Mouse (Mus musculus): ENCODE measurements around the gene Homer2. TPM values are rescaled to one million over a fixed set of nuclear protein-coding genes. Genes with fewer than 3 reads are reported as not detected.

Gene Homer2
- polyA plus RNA-seq, 1 experiment from 2014 or later, result 11.7 TPM

DNA sequence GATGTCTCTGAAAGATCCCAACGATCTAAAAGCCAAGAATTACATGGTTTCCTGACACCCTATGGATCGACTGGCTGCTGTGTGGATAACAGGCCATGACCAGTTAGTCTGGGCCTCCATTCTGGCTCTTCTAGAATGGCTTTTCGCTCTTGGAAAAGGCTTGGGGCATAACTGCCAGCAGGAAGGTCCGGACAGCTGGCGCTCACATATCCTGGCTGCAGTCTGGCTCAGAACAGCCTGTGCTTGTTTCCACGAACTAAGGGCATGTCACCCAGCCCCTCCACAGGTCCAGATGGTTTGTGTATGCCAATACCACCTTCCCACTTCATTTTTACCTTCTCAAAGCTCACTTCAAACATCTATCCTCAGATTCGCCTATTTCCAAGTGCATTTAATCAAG is 22.0 kb downstream of the Homer2 start:
- Histone ChIP-seq H3K4me2 (replicated peaks; ENCODE audit: low read depth, low read length) (no peak overlapping the region), H3K36me3 (ENCODE audit: insufficient read depth, low read length) (no peaks in the 10 kb centered on the region), H3K4me3 (ENCODE audit: low read length) (no peak overlapping the region), H3K27me3 (ENCODE audit: insufficient read depth, low read length) (no peaks in the 10 kb centered on the region), H3K9ac (replicated peaks; ENCODE audit: low read length) (no peak overlapping the region), H3K4me1 (ENCODE audit: insufficient read depth, low read length) (0 out of 2 replicates have a peak, but pooled peaks cover 3% of the 10 kb centered on the region), H3K27ac (ENCODE audit: low read length) (no peak overlapping the region), H3K9me3 (ENCODE audit: low read length) (no peaks in the 10 kb centered on the region)
- 80% methylated on average over 7 of the region's 7 CpGs for WGBS
- ATAC-seq (ENCODE audit: low FRiP score, low TSS enrichment), result no peak

DNA sequence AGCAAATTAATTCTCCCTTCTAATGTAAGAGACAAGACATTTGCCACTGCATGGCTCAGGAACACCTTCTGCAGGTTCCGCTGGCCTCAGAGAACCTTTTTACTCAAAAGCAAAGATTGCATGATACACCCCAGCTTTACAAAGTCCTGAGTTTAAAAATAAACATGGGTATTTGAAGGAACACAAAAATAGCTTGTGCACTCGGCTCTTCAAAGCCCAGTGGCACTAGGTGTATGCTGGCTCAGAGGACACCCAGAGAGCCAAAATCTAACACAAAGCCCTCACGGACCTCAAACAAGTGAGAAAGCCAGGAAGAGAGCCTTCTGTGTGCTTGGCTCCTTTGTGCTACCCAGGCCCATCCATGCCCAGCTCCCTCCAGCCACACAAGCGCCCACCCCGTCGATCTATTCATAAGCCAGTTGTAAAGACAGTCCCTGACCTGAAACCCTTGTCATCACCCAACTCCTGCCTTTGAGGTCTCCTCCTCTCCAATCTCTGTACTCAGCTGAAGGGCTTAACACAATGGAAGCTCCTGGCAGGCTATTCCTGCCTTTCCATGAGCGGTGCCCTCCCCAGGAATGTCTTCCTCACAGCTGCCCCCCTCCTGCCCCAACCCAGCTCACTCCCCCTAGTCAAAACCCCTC is 23.4 kb downstream of the Homer2 start:
- no peak overlapping the region for H3K27ac ChIP-seq (ENCODE audit: low read length)
- no peaks in the 10 kb centered on the region for H3K9me3 ChIP-seq (ENCODE audit: low read length)
- no peak overlapping the region for H3K4me2 ChIP-seq (replicated peaks; ENCODE audit: low read depth, low read length)
- H3K27me3 ChIP-seq (ENCODE audit: insufficient read depth, low read length), result no peaks in the 10 kb centered on the region
- 0 out of 2 replicates have a peak, but pooled peaks cover under 1% of the 10 kb centered on the region for H3K4me1 ChIP-seq (ENCODE audit: insufficient read depth, low read length)
- WGBS, result 87% methylated on average over 7 of the region's 7 CpGs
- no peak overlapping the region for H3K4me3 ChIP-seq (ENCODE audit: low read length)
- no peak overlapping the region for H3K9ac ChIP-seq (replicated peaks; ENCODE audit: low read length)
- no peak for ATAC-seq (ENCODE audit: low FRiP score, low TSS enrichment)
- no peaks in the 10 kb centered on the region for H3K36me3 ChIP-seq (ENCODE audit: insufficient read depth, low read length)

DNA sequence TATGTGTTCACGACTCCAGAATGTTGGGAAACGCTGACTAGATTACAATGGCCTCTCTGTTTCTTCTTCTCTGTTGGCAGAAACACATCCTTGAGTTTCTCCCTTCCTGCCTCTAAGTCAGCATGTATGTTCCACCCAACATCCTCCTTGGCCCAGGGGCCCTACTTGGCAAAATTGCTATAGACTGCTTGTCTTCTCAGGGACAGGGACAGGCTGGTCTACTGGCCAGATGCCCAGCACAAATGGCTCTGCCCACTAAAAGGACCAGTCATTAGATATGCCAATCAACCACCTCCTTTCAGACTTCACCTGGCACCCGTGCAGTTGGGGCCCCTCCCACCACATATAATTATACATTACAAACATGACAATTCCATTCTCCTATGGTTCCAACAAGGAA is 25.9 kb downstream of the Homer2 start:
- Histone ChIP-seq H3K9me3 (ENCODE audit: low read length) (no peaks in the 10 kb centered on the region), H3K36me3 (ENCODE audit: insufficient read depth, low read length) (no peaks in the 10 kb centered on the region), H3K27ac (ENCODE audit: low read length) (no peak overlapping the region), H3K27me3 (ENCODE audit: insufficient read depth, low read length) (no peaks in the 10 kb centered on the region), H3K4me3 (ENCODE audit: low read length) (no peak overlapping the region), H3K9ac (replicated peaks; ENCODE audit: low read length) (no peak overlapping the region), H3K4me2 (replicated peaks; ENCODE audit: low read depth, low read length) (no peak overlapping the region), H3K4me1 (ENCODE audit: insufficient read depth, low read length) (no peaks in the 10 kb centered on the region)
- 81% methylated on average over 3 of the region's 3 CpGs for WGBS
- ATAC-seq (ENCODE audit: low FRiP score, low TSS enrichment), result no peak

- Histone ChIP-seq H3K9ac (replicated peaks; ENCODE audit: low read length) (no peak overlapping the region), H3K27me3 (ENCODE audit: insufficient read depth, low read length) (no peaks in the 10 kb centered on the region), H3K4me1 (ENCODE audit: insufficient read depth, low read length) (peaks cover 15% of the 10 kb centered on the region), H3K4me2 (replicated peaks; ENCODE audit: low read depth, low read length) (no peak overlapping the region), H3K4me3 (ENCODE audit: low read length) (no peak overlapping the region), H3K27ac (ENCODE audit: low read length) (no peak overlapping the region), H3K36me3 (ENCODE audit: insufficient read depth, low read length) (no peaks in the 10 kb centered on the region), H3K9me3 (ENCODE audit: low read length) (0 out of 2 replicates have a peak, but pooled peaks cover 5% of the 10 kb centered on the region)
- 44% methylated on average over 15 of the region's 15 CpGs for WGBS
- ATAC-seq (ENCODE audit: low FRiP score, low TSS enrichment), result no peak
These were observed 33.8 kb downstream of the Homer2 start for GRCm38 (mm10) chr7:81673359-81674013.

- Histone ChIP-seq H3K9me3 (ENCODE audit: low read length) (0 out of 2 replicates have a peak, but pooled peaks cover 5% of the 10 kb centered on the region), H3K36me3 (ENCODE audit: insufficient read depth, low read length) (no peaks in the 10 kb centered on the region), H3K4me3 (ENCODE audit: low read length) (no peak overlapping the region), H3K27me3 (ENCODE audit: insufficient read depth, low read length) (no peaks in the 10 kb centered on the region), H3K4me2 (replicated peaks; ENCODE audit: low read depth, low read length) (no peak overlapping the region), H3K9ac (replicated peaks; ENCODE audit: low read length) (no peak overlapping the region), H3K4me1 (ENCODE audit: insufficient read depth, low read length) (peaks cover 15% of the 10 kb centered on the region), H3K27ac (ENCODE audit: low read length) (no peak overlapping the region)
- 61% methylated on average over 10 of the region's 10 CpGs for WGBS
- ATAC-seq (ENCODE audit: low FRiP score, low TSS enrichment), result no peak
These were observed 34.5 kb downstream of the Homer2 start for GRCm38 (mm10) chr7:81672735-81673291.

- no peak for ATAC-seq (ENCODE audit: low FRiP score, low TSS enrichment)
- Histone ChIP-seq H3K9ac (replicated peaks; ENCODE audit: low read length) (no peak overlapping the region), H3K9me3 (ENCODE audit: low read length) (0 out of 2 replicates have a peak, but pooled peaks cover 5% of the 10 kb centered on the region), H3K27ac (ENCODE audit: low read length) (no peak overlapping the region), H3K36me3 (ENCODE audit: insufficient read depth, low read length) (no peaks in the 10 kb centered on the region), H3K4me2 (replicated peaks; ENCODE audit: low read depth, low read length) (no peak overlapping the region), H3K27me3 (ENCODE audit: insufficient read depth, low read length) (no peaks in the 10 kb centered on the region), H3K4me3 (ENCODE audit: low read length) (no peak overlapping the region), H3K4me1 (ENCODE audit: insufficient read depth, low read length) (no peaks in the 10 kb centered on the region)
- WGBS, result 77% methylated on average over 4 of the region's 4 CpGs
These were observed 40.2 kb downstream of the Homer2 start for GRCm38 (mm10) chr7:81667156-81667555.

DNA sequence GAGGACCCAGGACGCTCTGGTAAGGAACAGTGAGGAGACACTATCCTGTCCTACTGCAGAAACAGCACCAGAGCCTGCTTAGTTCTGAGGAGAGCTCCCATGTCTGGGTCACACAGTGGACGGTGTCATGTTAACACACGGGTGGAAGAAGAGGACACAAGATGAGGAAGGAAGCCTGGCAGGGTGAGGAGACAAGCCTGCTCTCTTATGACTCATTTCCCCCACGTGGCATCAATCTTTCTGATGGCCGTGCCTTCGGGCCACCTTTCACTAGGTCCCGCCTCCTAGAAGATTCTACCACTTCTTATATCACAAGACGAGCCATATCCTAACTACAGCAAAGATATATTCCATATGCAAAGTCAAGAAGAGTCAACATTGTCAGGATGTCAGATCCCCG is 40.7 kb downstream of the Homer2 start:
- Histone ChIP-seq H3K9me3 (ENCODE audit: low read length) (0 out of 2 replicates have a peak, but pooled peaks cover 5% of the 10 kb centered on the region), H3K4me2 (replicated peaks; ENCODE audit: low read depth, low read length) (no peak overlapping the region), H3K4me1 (ENCODE audit: insufficient read depth, low read length) (no peaks in the 10 kb centered on the region), H3K4me3 (ENCODE audit: low read length) (no peak overlapping the region), H3K36me3 (ENCODE audit: insufficient read depth, low read length) (no peaks in the 10 kb centered on the region), H3K9ac (replicated peaks; ENCODE audit: low read length) (no peak overlapping the region), H3K27ac (ENCODE audit: low read length) (no peak overlapping the region), H3K27me3 (ENCODE audit: insufficient read depth, low read length) (no peaks in the 10 kb centered on the region)
- WGBS, result 76% methylated on average over 9 of the region's 9 CpGs
- no peak for ATAC-seq (ENCODE audit: low FRiP score, low TSS enrichment)

DNA sequence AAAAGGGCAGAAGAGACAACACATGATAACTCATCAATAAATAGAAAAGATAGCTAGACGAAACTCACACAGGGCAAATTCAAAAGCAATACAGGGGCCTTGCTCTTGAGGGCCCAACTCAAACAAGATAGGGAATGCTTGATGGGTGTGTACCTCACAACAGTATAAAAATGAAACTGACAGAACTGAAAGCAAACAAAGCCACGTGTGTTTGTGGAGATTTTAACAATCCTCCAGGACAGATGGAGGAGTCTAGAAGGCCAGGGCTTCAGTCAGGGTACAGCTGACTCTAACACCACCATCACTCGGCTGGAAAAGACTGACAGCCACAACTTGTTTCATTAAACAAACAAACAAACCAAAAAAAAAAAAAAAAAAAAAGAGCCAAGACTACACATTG is 44.3 kb downstream of the Homer2 start:
- Histone ChIP-seq H3K27me3 (ENCODE audit: insufficient read depth, low read length) (no peaks in the 10 kb centered on the region), H3K4me3 (ENCODE audit: low read length) (no peak overlapping the region), H3K36me3 (ENCODE audit: insufficient read depth, low read length) (no peaks in the 10 kb centered on the region), H3K9ac (replicated peaks; ENCODE audit: low read length) (no peak overlapping the region), H3K9me3 (ENCODE audit: low read length) (no peaks in the 10 kb centered on the region), H3K27ac (ENCODE audit: low read length) (no peak overlapping the region), H3K4me1 (ENCODE audit: insufficient read depth, low read length) (no peaks in the 10 kb centered on the region), H3K4me2 (replicated peaks; ENCODE audit: low read depth, low read length) (no peak overlapping the region)
- WGBS, result 67% methylated on average over 3 of the region's 3 CpGs
- no peak for ATAC-seq (ENCODE audit: low FRiP score, low TSS enrichment)

DNA sequence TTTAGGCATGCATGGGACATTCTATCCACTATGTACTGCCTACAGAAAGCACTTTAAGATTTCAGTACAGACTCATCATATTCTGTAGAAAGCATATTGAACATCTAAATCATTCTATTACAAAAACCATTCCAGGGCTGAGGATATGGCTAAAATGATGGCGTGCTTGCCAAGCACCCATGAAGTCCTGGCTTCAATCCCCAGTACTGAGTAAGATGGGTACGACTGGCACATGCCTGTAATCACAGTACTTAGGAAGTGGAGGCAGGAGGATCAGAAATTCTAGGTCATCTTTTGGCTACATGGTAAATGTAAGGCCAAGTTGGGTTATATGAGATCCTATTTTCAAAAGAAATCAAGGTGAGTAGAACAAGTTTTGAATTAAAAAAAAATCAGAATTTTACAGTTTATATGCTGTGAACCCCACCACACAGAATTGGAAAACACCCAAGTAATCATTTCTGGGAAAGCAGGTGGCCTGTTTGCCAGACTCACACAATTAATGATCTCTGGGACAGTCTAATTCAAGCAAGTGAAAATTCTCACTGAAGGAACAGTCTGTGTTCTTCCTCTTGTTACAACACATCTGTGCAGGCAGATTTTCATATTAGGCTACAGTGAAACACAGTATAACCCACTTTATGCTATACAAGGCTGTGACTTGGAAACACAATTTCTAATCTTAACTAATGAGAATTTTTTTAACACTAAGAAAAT is 49.5 kb downstream of the Homer2 start:
- H3K9me3 ChIP-seq (ENCODE audit: low read length), result no peaks in the 10 kb centered on the region
- WGBS, result 88% methylated on average over 2 of the region's 2 CpGs
- no peak for ATAC-seq (ENCODE audit: low FRiP score, low TSS enrichment)
- no peak overlapping the region for H3K4me2 ChIP-seq (replicated peaks; ENCODE audit: low read depth, low read length)
- no peaks in the 10 kb centered on the region for H3K27me3 ChIP-seq (ENCODE audit: insufficient read depth, low read length)
- H3K4me3 ChIP-seq (ENCODE audit: low read length), result no peak overlapping the region
- H3K4me1 ChIP-seq (ENCODE audit: insufficient read depth, low read length), result no peaks in the 10 kb centered on the region
- no peak overlapping the region for H3K27ac ChIP-seq (ENCODE audit: low read length)
- H3K36me3 ChIP-seq (ENCODE audit: insufficient read depth, low read length), result no peaks in the 10 kb centered on the region
- no peak overlapping the region for H3K9ac ChIP-seq (replicated peaks; ENCODE audit: low read length)

Measured in kidney, embryonic 16.5 days (tissue).